Mouse (Mus musculus) brown adipose tissue, adult 24 weeks (tissue): ENCODE data around the gene Gabrb2. TPM values are rescaled to one million over a fixed set of nuclear protein-coding genes. Genes with fewer than 3 reads are reported as not detected.

Experiments used
- H3K27ac ChIP-seq: fragments of 200-500 bp; replicated peaks from 2 replicates; pipeline ENCODE4 v1.5.1; 2012; ENCODE audit warnings: low read depth, mild to moderate bottlenecking, low read length
- H3K4me1 ChIP-seq: fragments of 200-500 bp; 2 replicates; pipeline ENCODE4 v1.6.1; 2012; ENCODE audit warnings: low read length, mixed read lengths; ENCODE audit not compliant: control insufficient read depth, insufficient read depth, insufficient read length
- H3K4me3 ChIP-seq: fragments of 200-500 bp; 2 replicates; pipeline ENCODE4 v1.5.1; 2012; ENCODE audit warnings: low read depth, mild to moderate bottlenecking, low read length, moderate library complexity; ENCODE audit not compliant: insufficient read depth
- polyA plus RNA-seq: library from polyadenylated mRNA; stranded (reverse); fragments of >200 nt; gene quantifications from 2 replicates; pipeline ENCODE4 v1.2.4, GENCODE M21; 2012; ENCODE audit not compliant: missing spikeins, insufficient read depth, insufficient read length

The Gabrb2 gene
- not detected in 2 replicates for polyA plus RNA-seq

- peak within 1 kb of the TSS; percentile 24 for H3K4me3 ChIP-seq
- no peaks in the 10 kb centered on the region for H3K4me1 ChIP-seq
- H3K27ac ChIP-seq = no peak within 1 kb of the TSS
Measured at GRCm38 (mm10) chr11:42418996-42419782, at the start of gene Gabrb2. Gene Gabrb2 (plus strand): TSS chr11:42419757.

DNA sequence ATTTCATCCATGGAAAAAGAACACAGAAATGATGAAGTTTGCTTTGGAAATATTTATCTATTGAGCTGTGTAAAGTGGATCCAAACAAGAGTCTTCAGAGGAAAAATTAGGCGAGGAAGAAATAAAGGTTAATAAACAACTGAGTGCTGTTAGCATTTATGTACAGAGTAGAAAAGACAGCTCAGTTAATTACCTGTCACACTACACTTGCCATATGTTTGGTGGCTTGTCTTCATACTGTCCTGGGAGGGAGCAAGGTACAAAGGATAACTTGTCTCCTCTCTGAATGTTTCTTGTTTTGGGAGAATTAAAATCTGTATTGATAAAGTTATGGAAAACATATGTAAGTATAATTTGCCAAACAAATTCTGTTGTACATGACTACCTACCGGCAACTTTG, 40.6 kb upstream of the Gabrb2 start:
- Histone ChIP-seq H3K4me3 (no peak overlapping the region), H3K4me1 (no peaks in the 10 kb centered on the region), H3K27ac (no peak overlapping the region)

DNA sequence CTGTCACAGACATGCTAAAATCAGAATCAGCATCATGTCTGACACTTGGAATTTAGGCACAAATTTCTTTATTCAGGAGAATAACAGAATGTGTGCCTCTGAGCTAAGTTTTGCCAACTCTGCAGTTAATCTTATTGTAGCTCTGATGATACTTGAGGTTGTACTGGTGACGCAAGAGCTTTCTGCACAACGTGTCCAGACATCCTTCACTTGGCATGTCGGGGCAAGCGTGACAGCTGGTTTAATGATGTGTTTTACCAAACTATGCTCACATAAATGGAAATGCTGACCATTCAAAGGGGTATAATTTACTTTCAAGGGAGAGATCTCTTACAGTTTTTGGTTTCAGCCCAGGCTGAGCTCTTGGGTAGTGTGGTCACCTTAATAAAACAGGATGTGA, 33.1 kb upstream of the Gabrb2 start:
- Histone ChIP-seq H3K4me3 (no peak overlapping the region), H3K4me1 (no peaks in the 10 kb centered on the region), H3K27ac (no peak overlapping the region)

DNA sequence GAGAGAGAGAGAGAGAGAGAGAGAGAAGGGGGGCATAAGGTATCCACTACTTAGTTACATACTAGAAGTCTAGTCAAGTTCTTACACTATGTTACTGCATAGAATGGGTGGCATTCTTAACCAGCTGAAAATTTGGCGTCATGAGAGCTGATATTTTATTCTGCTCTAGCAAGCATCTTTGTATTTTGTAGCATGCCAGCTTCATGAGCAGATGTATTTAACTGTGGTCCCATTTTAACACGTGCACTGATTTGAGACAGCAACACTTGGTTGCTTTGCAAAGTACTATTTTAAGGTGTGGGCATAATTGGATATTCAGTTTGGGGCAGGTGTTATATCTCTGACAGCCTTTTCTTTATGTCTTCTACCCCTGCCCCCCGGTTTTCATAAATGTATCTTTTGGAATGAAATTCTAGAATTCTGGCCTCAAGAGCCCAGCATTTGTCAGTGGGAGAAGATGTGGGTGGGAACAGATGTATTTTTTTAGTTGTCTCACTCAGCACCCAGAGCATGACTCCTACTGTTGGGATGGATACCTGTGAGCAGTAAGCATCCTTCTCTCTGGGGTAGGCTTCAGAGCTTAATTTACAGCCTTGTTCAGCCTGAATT, 28.8 kb upstream of the Gabrb2 start:
- H3K4me1 ChIP-seq = no peaks in the 10 kb centered on the region
- H3K27ac ChIP-seq = no peak overlapping the region
- H3K4me3 ChIP-seq = no peak overlapping the region

DNA sequence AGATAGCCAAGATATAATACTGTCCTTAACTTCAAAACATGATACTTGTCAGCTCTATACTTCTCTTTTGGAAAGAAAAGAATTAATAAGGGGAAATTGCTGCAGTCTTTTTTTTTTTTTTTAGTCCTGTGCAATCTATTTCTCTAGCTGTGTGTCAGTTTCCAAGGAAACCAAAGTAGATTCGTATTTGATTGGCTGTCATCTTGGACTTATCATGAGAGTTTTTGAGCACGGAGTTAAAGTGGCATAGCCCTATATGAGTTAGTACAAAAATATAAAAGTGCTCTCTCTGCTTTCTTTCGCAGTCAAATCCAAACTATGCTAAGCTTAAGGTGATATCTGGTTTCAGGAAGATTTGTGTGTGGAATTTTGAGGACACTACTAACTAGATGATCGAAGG, 26.1 kb upstream of the Gabrb2 start:
- Histone ChIP-seq H3K27ac (no peak overlapping the region), H3K4me3 (no peak overlapping the region), H3K4me1 (no peaks in the 10 kb centered on the region)

GRCm38 (mm10) chr11:42419791-42420633, 455 bp downstream of the Gabrb2 start:
- H3K4me3 ChIP-seq = peak overlapping the region; percentile 24
- H3K27ac ChIP-seq = no peak overlapping the region
- no peaks in the 10 kb centered on the region for H3K4me1 ChIP-seq

DNA sequence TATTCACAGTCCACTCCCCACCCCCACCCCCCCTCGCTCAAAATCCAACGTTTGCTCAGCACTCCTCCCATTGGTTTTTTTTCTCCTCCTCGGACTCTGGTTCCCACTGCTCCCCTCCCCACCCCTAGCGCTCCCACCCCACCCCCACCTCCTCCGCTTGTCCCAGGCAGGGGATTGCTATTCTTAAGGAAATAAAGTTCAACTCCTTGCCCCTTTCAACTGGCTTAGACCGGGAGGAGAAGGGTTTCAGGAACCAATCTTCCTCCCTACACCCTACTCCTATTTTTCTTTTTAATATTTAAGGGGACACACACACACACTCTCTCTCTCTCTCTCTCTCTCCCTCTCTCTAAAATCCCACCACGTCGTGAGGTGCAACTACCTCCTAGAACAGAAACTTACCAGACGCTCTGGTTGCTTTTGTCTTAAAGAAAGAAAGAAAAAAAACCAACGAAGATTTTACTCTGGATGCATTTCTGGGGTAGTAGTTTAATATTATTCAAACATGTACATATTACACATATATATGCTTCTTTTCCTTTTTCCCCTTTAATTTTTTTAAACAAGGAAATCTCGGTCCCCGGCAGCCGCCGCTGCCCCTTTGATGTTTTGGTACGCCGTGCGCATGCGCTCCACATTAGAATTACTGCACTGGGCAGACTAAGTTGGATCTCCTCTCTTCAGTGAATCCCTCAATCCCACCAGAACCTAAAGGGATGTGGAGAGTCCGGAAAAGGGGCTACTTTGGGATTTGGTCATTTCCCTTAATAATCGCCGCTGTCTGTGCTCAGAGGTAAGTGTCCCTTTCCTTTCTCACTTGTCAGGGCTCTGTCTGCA, 1.3 kb downstream of the Gabrb2 start:
- peak overlapping the region; percentile 35 for H3K4me3 ChIP-seq
- no peaks in the 10 kb centered on the region for H3K4me1 ChIP-seq
- no peak overlapping the region for H3K27ac ChIP-seq

DNA sequence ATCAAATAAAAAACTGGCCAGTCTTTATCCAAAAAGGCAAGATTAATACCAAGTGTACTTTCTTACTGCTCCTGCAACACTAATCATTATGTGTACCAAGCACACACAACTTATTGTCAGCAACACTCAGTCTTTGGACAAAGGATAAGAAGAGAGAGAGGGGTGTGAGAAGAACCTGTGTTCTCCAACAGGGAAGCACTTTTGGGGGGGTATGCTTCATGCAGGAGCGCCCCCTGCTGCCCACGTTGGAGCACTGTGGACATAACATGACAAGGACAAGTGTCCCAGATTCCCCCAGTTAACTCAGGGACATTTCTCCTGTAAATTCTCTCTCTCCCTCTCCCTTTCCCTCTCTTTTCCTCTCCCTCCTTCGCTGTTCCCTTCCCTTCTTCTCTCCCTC, 3.7 kb downstream of the Gabrb2 start:
- H3K4me1 ChIP-seq = no peaks in the 10 kb centered on the region
- H3K4me3 ChIP-seq = no peak overlapping the region
- no peak overlapping the region for H3K27ac ChIP-seq

GRCm38 (mm10) chr11:42431495-42431894, 11.9 kb downstream of the Gabrb2 start:
- no peak overlapping the region for H3K4me3 ChIP-seq
- H3K4me1 ChIP-seq = no peaks in the 10 kb centered on the region
- no peak overlapping the region for H3K27ac ChIP-seq

GRCm38 (mm10) chr11:42438978-42439377, 19.4 kb downstream of the Gabrb2 start:
- Histone ChIP-seq H3K4me3 (no peak overlapping the region), H3K4me1 (no peaks in the 10 kb centered on the region), H3K27ac (no peak overlapping the region)

GRCm38 (mm10) chr11:42443641-42444040, 24.1 kb downstream of the Gabrb2 start:
- no peak overlapping the region for H3K4me3 ChIP-seq
- H3K4me1 ChIP-seq = no peaks in the 10 kb centered on the region
- H3K27ac ChIP-seq = no peak overlapping the region

DNA sequence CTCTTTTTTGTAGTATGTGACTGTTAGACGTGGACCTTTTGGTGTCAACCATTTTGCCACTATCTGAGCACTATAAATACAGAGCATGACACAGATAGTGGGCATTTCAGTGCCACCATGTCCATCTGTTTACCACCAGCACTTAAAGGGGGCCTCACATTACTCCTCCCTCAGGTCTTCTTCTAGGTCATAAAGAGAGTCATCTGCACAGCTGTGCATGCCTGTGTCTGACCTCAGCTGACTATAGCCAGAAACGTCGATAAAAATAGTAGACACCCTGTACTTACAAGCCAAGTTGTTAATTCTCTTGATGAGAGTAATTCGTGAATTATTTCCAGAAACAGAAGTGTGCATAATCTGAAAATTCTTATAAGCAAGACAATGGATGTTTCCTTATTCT, 29.4 kb downstream of the Gabrb2 start:
- H3K4me1 ChIP-seq = no peaks in the 10 kb centered on the region
- H3K4me3 ChIP-seq = no peak overlapping the region
- H3K27ac ChIP-seq = no peak overlapping the region

DNA sequence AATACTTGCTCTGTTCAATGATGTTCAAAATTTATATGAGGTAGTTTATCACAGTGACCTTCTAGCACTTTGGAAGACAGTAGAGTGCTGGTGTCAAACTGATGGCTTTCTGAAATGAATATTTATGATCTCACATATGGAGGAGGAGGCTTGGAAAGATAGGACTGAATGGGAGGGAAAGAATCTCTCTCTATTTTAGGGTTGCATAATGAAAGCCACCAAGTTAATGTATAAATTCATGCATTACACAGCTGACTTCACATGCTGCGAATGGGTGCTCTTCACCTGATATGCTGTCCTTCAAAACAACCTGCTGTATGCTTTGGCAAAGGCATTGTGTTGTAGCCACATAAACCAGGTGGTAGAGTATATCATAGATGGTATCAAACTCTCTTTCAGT, 44.6 kb downstream of the Gabrb2 start:
- Histone ChIP-seq H3K4me3 (no peak overlapping the region), H3K27ac (no peak overlapping the region), H3K4me1 (no peaks in the 10 kb centered on the region)

GRCm38 (mm10) chr11:42468381-42468780, 48.8 kb downstream of the Gabrb2 start:
- Histone ChIP-seq H3K4me3 (no peak overlapping the region), H3K27ac (no peak overlapping the region), H3K4me1 (no peaks in the 10 kb centered on the region)

DNA sequence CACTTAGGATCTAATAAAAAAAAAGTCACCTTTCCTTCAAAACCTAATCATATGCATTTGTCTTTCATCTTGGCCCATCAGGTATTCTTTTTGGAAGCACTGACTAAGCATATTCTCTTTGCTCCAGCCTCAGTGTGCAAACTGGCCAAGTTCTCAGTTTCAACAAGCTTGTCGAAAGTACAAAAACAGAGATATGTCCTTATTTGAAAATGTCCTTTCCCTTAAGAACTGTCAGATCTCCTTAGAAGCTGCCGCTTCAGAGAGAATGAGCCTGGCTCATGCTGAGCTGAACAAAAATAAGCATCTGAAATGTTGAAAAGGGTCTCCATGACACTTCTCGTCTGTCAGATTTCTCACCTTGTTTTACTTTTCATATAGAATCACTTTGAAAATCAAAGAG, 55.0 kb downstream of the Gabrb2 start:
- Histone ChIP-seq H3K4me3 (no peak overlapping the region), H3K27ac (no peak overlapping the region), H3K4me1 (no peaks in the 10 kb centered on the region)
